Mouse (Mus musculus) forebrain, embryonic 10.5 days (tissue): ENCODE measurements around the gene Ap2m1. TPM values are rescaled to one million over a fixed set of nuclear protein-coding genes. Genes with fewer than 3 reads are reported as not detected.

ENCODE experiments used
- DNase-seq: peaks from one replicate; pipeline ENCODE4 v3.0.0-alpha.2; 2017; ENCODE audit warnings: low spot score; ENCODE audit errors: extremely low spot score
- H3K27ac ChIP-seq: fragments of 300-500 bp; sonication (generic); 2 replicates; pipeline ENCODE4 v1.5.1; 2016; ENCODE audit warnings: mild to moderate bottlenecking
- H3K27me3 ChIP-seq: fragments of 300-500 bp; sonication (generic); 2 replicates; pipeline ENCODE4 v1.6.1; 2016; ENCODE audit warnings: mild to moderate bottlenecking; ENCODE audit not compliant: poor library complexity, severe bottlenecking
- H3K36me3 ChIP-seq: fragments of 300-500 bp; sonication (generic); replicated peaks from 2 replicates; pipeline ENCODE4 v1.6.1; 2016; ENCODE audit warnings: mild to moderate bottlenecking, moderate library complexity
- H3K4me1 ChIP-seq: fragments of 300-500 bp; sonication (generic); 2 replicates; pipeline ENCODE4 v1.6.1; 2016
- H3K4me3 ChIP-seq: fragments of 300-500 bp; sonication (generic); 2 replicates; pipeline ENCODE4 v1.5.1; 2016; ENCODE audit warnings: mild to moderate bottlenecking, moderate library complexity
- H3K9me3 ChIP-seq: fragments of 300-500 bp; sonication (generic); 2 replicates; pipeline ENCODE4 v1.6.1; 2016; ENCODE audit warnings: mild to moderate bottlenecking, moderate library complexity
- WGBS: fragments of 180-500 bp; shearing (Covaris S2); methylation state at CpG from one replicate; pipeline ENCODE4 v1.1.7; 2016; 5-methylcytosine and 5-hydroxymethylcytosine counted together
- polyA plus RNA-seq: library from polyadenylated mRNA; unstranded; fragments of >200 nt; fragmentation: Nextera tagmentation; extraction: Ambion mirVana; gene quantifications from 2 replicates; pipeline ENCODE4 v1.2.1, GENCODE M21; 2016

Gene Ap2m1
- polyA plus RNA-seq, 1 experiment from 2014 or later = 628 TPM

- H3K27ac ChIP-seq = peak overlapping the region; percentile 78
- no peaks in the 10 kb centered on the region for H3K27me3 ChIP-seq
- peak overlapping the region; percentile 94 for H3K4me3 ChIP-seq
- no peaks in the 10 kb centered on the region for H3K9me3 ChIP-seq
- WGBS = 20% methylated on average over 5 of the region's 5 CpGs
- DNase-seq = no peak
- peaks cover 27% of the 10 kb centered on the region for H3K4me1 ChIP-seq
- H3K36me3 ChIP-seq = peaks cover 71% of the 10 kb centered on the region
Measured at GRCm38 (mm10) chr16:20537071-20537471, 1.8 kb downstream of the Ap2m1 start.

- Histone ChIP-seq H3K9me3 (no peaks in the 10 kb centered on the region), H3K36me3 (peaks cover 71% of the 10 kb centered on the region), H3K27me3 (no peaks in the 10 kb centered on the region), H3K27ac (peak overlapping the region; percentile 78), H3K4me3 (peak overlapping the region; percentile 94), H3K4me1 (peaks cover 27% of the 10 kb centered on the region)
- DNase-seq = no peak
- 42% methylated on average over 6 of the region's 6 CpGs for WGBS
Measured at GRCm38 (mm10) chr16:20537601-20538320, 2.5 kb downstream of the Ap2m1 start.

GRCm38 (mm10) chr16:20539649-20540048 is 4.4 kb downstream of the Ap2m1 start:
- peaks cover 27% of the 10 kb centered on the region for H3K4me1 ChIP-seq
- no peak overlapping the region for H3K4me3 ChIP-seq
- H3K27ac ChIP-seq = no peak overlapping the region
- WGBS = 89% methylated on average over 3 of the region's 3 CpGs
- no peak for DNase-seq
- H3K9me3 ChIP-seq = no peaks in the 10 kb centered on the region
- H3K27me3 ChIP-seq = no peaks in the 10 kb centered on the region
- peaks cover 74% of the 10 kb centered on the region for H3K36me3 ChIP-seq

- no peaks in the 10 kb centered on the region for H3K27me3 ChIP-seq
- H3K9me3 ChIP-seq = no peaks in the 10 kb centered on the region
- DNase-seq = no peak
- H3K4me1 ChIP-seq = peaks cover 27% of the 10 kb centered on the region
- H3K36me3 ChIP-seq = peaks cover 82% of the 10 kb centered on the region
- no peak overlapping the region for H3K27ac ChIP-seq
- H3K4me3 ChIP-seq = no peak overlapping the region
- 85% methylated on average over 4 of the region's 4 CpGs for WGBS
Measured at GRCm38 (mm10) chr16:20540438-20540837, 5.2 kb downstream of the Ap2m1 start.

- Histone ChIP-seq H3K27ac (no peak overlapping the region), H3K36me3 (peaks cover 62% of the 10 kb centered on the region), H3K4me1 (peaks cover 20% of the 10 kb centered on the region), H3K4me3 (no peak overlapping the region), H3K27me3 (no peaks in the 10 kb centered on the region), H3K9me3 (no peaks in the 10 kb centered on the region)
- WGBS = 95% methylated on average over 10 of the region's 10 CpGs
- DNase-seq = no peak
Measured at GRCm38 (mm10) chr16:20545696-20546095, 10.4 kb downstream of the Ap2m1 start.

GRCm38 (mm10) chr16:20547423-20547822 is 12.1 kb downstream of the Ap2m1 start:
- peaks cover 20% of the 10 kb centered on the region for H3K4me1 ChIP-seq
- H3K4me3 ChIP-seq = peak overlapping the region; percentile 89
- WGBS = 64% methylated on average over 5 of the region's 5 CpGs
- no peaks in the 10 kb centered on the region for H3K9me3 ChIP-seq
- no peaks in the 10 kb centered on the region for H3K27me3 ChIP-seq
- no peak for DNase-seq
- peaks cover 61% of the 10 kb centered on the region for H3K36me3 ChIP-seq
- H3K27ac ChIP-seq = peak overlapping the region; percentile 87

GRCm38 (mm10) chr16:20548096-20548948 is 13.0 kb downstream of the Ap2m1 start, which contains the start of gene Abcf3:
Abcf3 (plus strand) TSS chr16:20548577.
- no peaks in the 10 kb centered on the region for H3K9me3 ChIP-seq
- DNase-seq = peak; percentile 98
- peaks cover 62% of the 10 kb centered on the region for H3K36me3 ChIP-seq
- H3K27ac ChIP-seq = peak within 1 kb of the TSS; percentile 87
- H3K4me3 ChIP-seq = peak within 1 kb of the TSS; percentile 89
- H3K4me1 ChIP-seq = peaks cover 20% of the 10 kb centered on the region
- no peaks in the 10 kb centered on the region for H3K27me3 ChIP-seq
- WGBS = under 1% methylated on average over 56 of the region's 56 CpGs

- Histone ChIP-seq H3K4me1 (peaks cover 20% of the 10 kb centered on the region), H3K27ac (peak overlapping the region; percentile 87), H3K9me3 (no peaks in the 10 kb centered on the region), H3K4me3 (peak overlapping the region; percentile 89), H3K27me3 (no peaks in the 10 kb centered on the region), H3K36me3 (peaks cover 65% of the 10 kb centered on the region)
- no peak for DNase-seq
- WGBS = 56% methylated on average over 9 of the region's 9 CpGs
Measured at GRCm38 (mm10) chr16:20549161-20549560, 13.9 kb downstream of the Ap2m1 start.

DNA sequence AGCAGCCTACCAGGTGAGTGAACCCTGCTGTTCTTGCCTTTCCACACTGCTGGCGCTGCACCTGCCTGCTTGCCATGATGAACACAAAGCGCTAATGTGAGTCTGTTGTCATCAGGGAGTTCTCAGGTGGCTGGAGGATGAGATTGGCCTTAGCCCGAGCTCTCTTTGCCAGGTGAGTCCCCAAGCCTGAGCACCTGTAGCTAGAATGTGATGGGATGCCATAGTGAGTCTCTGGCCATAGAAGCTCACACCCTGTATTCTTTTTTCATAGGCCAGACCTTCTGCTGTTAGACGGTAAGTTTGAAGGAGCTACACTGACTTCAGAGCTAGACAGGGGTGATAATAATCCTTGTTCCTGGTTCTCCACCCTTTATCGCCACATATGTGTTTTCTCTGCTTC is 16.4 kb downstream of the Ap2m1 start:
- DNase-seq = no peak
- H3K9me3 ChIP-seq = no peaks in the 10 kb centered on the region
- no peak overlapping the region for H3K27ac ChIP-seq
- 92% methylated on average over 5 of the region's 5 CpGs for WGBS
- peaks cover 63% of the 10 kb centered on the region for H3K36me3 ChIP-seq
- no peak overlapping the region for H3K4me3 ChIP-seq
- peaks cover 20% of the 10 kb centered on the region for H3K4me1 ChIP-seq
- H3K27me3 ChIP-seq = no peaks in the 10 kb centered on the region

GRCm38 (mm10) chr16:20552594-20552993 is 17.3 kb downstream of the Ap2m1 start:
- 95% methylated on average over 1 of the region's 1 CpGs for WGBS
- Histone ChIP-seq H3K4me1 (peaks cover 17% of the 10 kb centered on the region), H3K36me3 (peaks cover 68% of the 10 kb centered on the region), H3K27me3 (no peaks in the 10 kb centered on the region), H3K27ac (no peak overlapping the region), H3K4me3 (no peak overlapping the region), H3K9me3 (no peaks in the 10 kb centered on the region)
- no peak for DNase-seq

DNA sequence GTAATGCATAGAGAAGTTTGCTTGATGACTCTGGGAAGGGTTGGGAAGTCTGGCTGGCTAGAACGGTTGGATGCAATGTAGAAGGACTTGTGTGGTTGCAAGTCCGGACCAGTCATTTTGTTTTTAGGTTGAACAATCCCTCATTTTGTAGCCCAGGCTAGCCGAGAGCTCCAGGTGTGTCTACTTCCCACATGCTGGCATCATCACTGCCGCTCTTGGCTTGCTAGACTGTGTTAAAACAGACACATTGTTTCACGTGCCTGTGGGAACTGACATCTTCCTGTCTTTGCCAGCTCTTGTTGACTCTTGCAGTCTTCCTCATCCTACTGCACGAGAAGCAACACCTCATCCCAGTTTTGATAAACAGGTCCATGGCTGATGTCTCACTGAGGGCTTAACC is 19.7 kb downstream of the Ap2m1 start:
- no peaks in the 10 kb centered on the region for H3K27me3 ChIP-seq
- H3K36me3 ChIP-seq = peaks cover 90% of the 10 kb centered on the region
- no peak overlapping the region for H3K4me3 ChIP-seq
- no peak overlapping the region for H3K27ac ChIP-seq
- no peaks in the 10 kb centered on the region for H3K9me3 ChIP-seq
- WGBS = 85% methylated on average over 6 of the region's 6 CpGs
- no peak for DNase-seq
- H3K4me1 ChIP-seq = no peaks in the 10 kb centered on the region

DNA sequence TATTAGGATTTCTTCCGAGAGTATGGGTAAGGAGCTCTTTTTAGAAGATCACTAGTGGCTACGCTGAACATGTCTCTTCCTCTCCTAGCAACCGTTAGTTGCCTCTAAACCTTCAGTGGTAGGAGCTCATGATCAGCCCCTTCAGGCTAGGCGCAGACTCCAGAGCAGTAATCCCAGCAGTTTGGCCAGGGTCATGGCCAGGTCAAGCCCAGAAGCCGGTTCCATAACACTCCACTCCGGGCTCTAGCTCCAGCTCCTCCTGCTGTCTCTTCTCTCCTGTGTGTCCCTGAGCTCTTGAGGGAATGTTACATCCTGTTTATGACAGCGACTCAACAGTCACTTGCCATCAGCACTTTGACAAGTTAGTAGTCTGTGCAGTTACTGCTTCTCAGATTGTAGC is 22.1 kb downstream of the Ap2m1 start:
- 88% methylated on average over 7 of the region's 7 CpGs for WGBS
- DNase-seq = no peak
- Histone ChIP-seq H3K4me3 (no peak overlapping the region), H3K27ac (no peak overlapping the region), H3K36me3 (peaks cover 92% of the 10 kb centered on the region), H3K9me3 (no peaks in the 10 kb centered on the region), H3K27me3 (no peaks in the 10 kb centered on the region), H3K4me1 (no peaks in the 10 kb centered on the region)

DNA sequence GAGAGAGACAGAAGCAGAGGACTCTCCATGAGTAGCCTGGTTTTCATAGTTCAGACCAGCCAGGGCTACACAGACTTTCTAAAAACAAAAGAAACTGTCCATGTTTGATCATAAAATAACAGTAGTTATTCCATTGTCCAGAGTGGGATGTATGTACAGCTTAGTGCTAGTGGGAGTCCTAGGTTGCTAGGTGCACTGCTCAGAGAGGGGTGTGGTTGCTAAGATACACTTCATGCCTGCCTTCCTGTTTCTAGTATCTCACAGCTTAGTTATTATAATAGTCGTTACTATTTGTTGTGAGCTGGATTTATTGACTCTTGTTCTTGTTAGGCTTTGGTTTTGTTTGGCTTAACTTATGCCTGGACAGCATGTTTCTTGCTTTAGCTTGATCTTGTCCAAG is 29.8 kb downstream of the Ap2m1 start:
- DNase-seq = no peak
- Histone ChIP-seq H3K36me3 (peaks cover 35% of the 10 kb centered on the region), H3K4me1 (no peaks in the 10 kb centered on the region), H3K9me3 (no peaks in the 10 kb centered on the region), H3K27ac (no peak overlapping the region), H3K27me3 (no peaks in the 10 kb centered on the region), H3K4me3 (no peak overlapping the region)
- 77% methylated on average over 1 of the region's 1 CpGs for WGBS
